Mouse (Mus musculus) MEL (cell line): ENCODE data around the gene Xrcc6. TPM values are rescaled to one million over a fixed set of nuclear protein-coding genes. Genes with fewer than 3 reads are reported as not detected.

Experiments used
- DNase-seq: peaks from one replicate; pipeline ENCODE4 v3.0.0; 2011; ENCODE audit warnings: low read depth, low spot score
- H3K27ac ChIP-seq: 2 replicates; pipeline ENCODE4 v1.5.1; 2012; ENCODE audit warnings: low read depth, mild to moderate bottlenecking, control low read depth, low read length, moderate library complexity; ENCODE audit not compliant: control insufficient read depth
- H3K27me3 ChIP-seq, 2 experiments: fragments of 150-350 bp in 1 of 2; sonication (generic) in 1 of 2; 2 replicates each; pipeline ENCODE4 v1.6.1; 2012; ENCODE audit warnings: low read length in 2 of 2, mild to moderate bottlenecking in 2 of 2, improper control_type of control experiment in 1 of 2, moderate library complexity in 1 of 2; ENCODE audit not compliant: insufficient read depth in 2 of 2, control insufficient read depth in 1 of 2
- H3K36me3 ChIP-seq, 2 experiments: 2 replicates each; pipeline ENCODE4 v1.6.1; 2012 to 2014; ENCODE audit warnings: low read length in 2 of 2, improper control_type of control experiment in 1 of 2, inconsistent platforms in 1 of 2, mild to moderate bottlenecking in 1 of 2; ENCODE audit not compliant: insufficient read depth in 2 of 2, control insufficient read depth in 1 of 2
- H3K4me1 ChIP-seq, 2 experiments: fragments of 150-350 bp in 1 of 2; sonication (generic) in 1 of 2; 2 replicates each; pipeline ENCODE4 v1.6.1; 2012; ENCODE audit warnings: low read length in 2 of 2, improper control_type of control experiment in 1 of 2, mild to moderate bottlenecking in 1 of 2; ENCODE audit not compliant: insufficient read depth in 2 of 2, control insufficient read depth in 1 of 2
- H3K4me3 ChIP-seq, 2 experiments: fragments of 150-350 bp in 1 of 2; sonication (generic) in 1 of 2; 2 replicates each; pipeline ENCODE4 v1.5.1; 2012; ENCODE audit warnings: low read depth in 2 of 2, low read length in 2 of 2, mild to moderate bottlenecking in 2 of 2, moderate library complexity in 2 of 2, control low read depth in 1 of 2, improper control_type of control experiment in 1 of 2; ENCODE audit not compliant: control insufficient read depth in 1 of 2, insufficient read depth in 1 of 2
- H3K79me2 ChIP-seq: 2 replicates; pipeline ENCODE4 v1.6.1; 2012; ENCODE audit warnings: mild to moderate bottlenecking, low read length, moderate library complexity; ENCODE audit not compliant: control insufficient read depth, poor library complexity, insufficient read depth
- H3K9ac ChIP-seq: 2 replicates; pipeline ENCODE4 v1.6.1; 2012; ENCODE audit warnings: low read depth, mild to moderate bottlenecking, control low read depth, low read length, moderate library complexity; ENCODE audit not compliant: control insufficient read depth, poor library complexity, severe bottlenecking
- H3K9me3 ChIP-seq: fragments of 150-350 bp; sonication (generic); replicated peaks from 2 replicates; pipeline ENCODE4 v1.6.1; 2012; ENCODE audit warnings: mild to moderate bottlenecking, low read length, improper control_type of control experiment, moderate library complexity; ENCODE audit not compliant: insufficient read depth
- BHLHE40 ChIP-seq: IDR thresholded peaks from 2 replicates; pipeline ENCODE4 v1.6.1; 2012; ENCODE audit warnings: low read depth, mild to moderate bottlenecking, inconsistent platforms, low read length, improper control_type of control experiment, borderline replicate concordance
- CHD1 ChIP-seq: IDR thresholded peaks from 2 replicates; pipeline ENCODE4 v1.6.1; 2012; ENCODE audit warnings: low read depth, mild to moderate bottlenecking, inconsistent platforms, low read length, improper control_type of control experiment
- ELF1 ChIP-seq: IDR thresholded peaks from 2 replicates; pipeline ENCODE4 v1.6.1; 2014; ENCODE audit warnings: low read depth, mild to moderate bottlenecking, inconsistent platforms, low read length, improper control_type of control experiment, moderate library complexity
- GATA1 ChIP-seq: IDR thresholded peaks from 2 replicates; pipeline ENCODE4 v1.6.1; 2011; ENCODE audit warnings: low read depth, low read length, improper control_type of control experiment
- NELFE ChIP-seq: IDR thresholded peaks from 2 replicates; pipeline ENCODE4 v1.6.1; 2011; ENCODE audit warnings: low read depth, low read length, improper control_type of control experiment
- SIN3A ChIP-seq: IDR thresholded peaks from 2 replicates; pipeline ENCODE4 v1.6.1; 2012; ENCODE audit warnings: low read length, improper control_type of control experiment, inconsistent platforms
- SMC3 ChIP-seq: IDR thresholded peaks from 2 replicates; pipeline ENCODE4 v1.6.1; 2011; ENCODE audit warnings: low read depth, low read length, improper control_type of control experiment
- TAL1 ChIP-seq: IDR thresholded peaks from 2 replicates; pipeline ENCODE4 v1.6.1; 2012; ENCODE audit warnings: mild to moderate bottlenecking, inconsistent platforms, low read length, moderate library complexity, mixed read lengths
- UBTF ChIP-seq: IDR thresholded peaks from 2 replicates; pipeline ENCODE4 v1.6.1; 2012; ENCODE audit warnings: low read depth, mild to moderate bottlenecking, inconsistent platforms, low read length, improper control_type of control experiment, moderate library complexity, borderline replicate concordance; ENCODE audit not compliant: insufficient read depth
- ZNF384 ChIP-seq: IDR thresholded peaks from 2 replicates; pipeline ENCODE4 v1.6.1; 2012; ENCODE audit warnings: low read depth, mild to moderate bottlenecking, inconsistent platforms, low read length, improper control_type of control experiment
- polyA plus RNA-seq, 2 experiments: library from polyadenylated mRNA; stranded (reverse) in 1 of 2; unstranded in 1 of 2; fragments of >175 nt in 1 of 2; fragments of >200 nt in 1 of 2; gene quantifications; 2 replicates each; pipeline versions ENCODE4 v1.2.1 to v1.2.4; 2012; ENCODE audit warnings: low replicate concordance in 2 of 2, low read depth in 1 of 2; ENCODE audit not compliant: insufficient read length in 2 of 2, insufficient read depth in 1 of 2, missing spikeins in 1 of 2
- total RNA-seq: library from RNA; depleted of rRNA; stranded (reverse); fragments of 300-350 nt; gene quantifications from 2 replicates; pipeline ENCODE4 v1.2.3, GENCODE M21; 2012

Xrcc6 gene
- total and polyA plus RNA-seq, 3 experiments = 108 TPM; not detected in 1

- no peak for TF ChIP-seq TAL1
- TF ChIP-seq BHLHE40 = peak; percentile 92
- TF ChIP-seq SMC3 = peak; percentile 76
- TF ChIP-seq ZNF384 = no peak
Measured at GRCm38 (mm10) chr15:81960171-81961077, 27.2 kb upstream of the Xrcc6 start, which contains the start of gene Pmm1 (continued).

GRCm38 (mm10) chr15:81961078-81961451, 26.6 kb upstream of the Xrcc6 start:
- H3K4me3 ChIP-seq = peak overlapping the region; percentile 59 to 66
- peaks cover 6% of the 10 kb centered on the region; the same call in 1 of the 2 replicates for H3K79me2 ChIP-seq
- no peaks in the 10 kb centered on the region for H3K9me3 ChIP-seq
- peaks cover 0 to 5% of the 10 kb centered on the region in 2 experiments; a peak in 3 of 4 replicates for H3K36me3 ChIP-seq
- H3K9ac ChIP-seq = peak overlapping the region; percentile 76
- peak overlapping the region; percentile 38; the same call in 1 of the 2 replicates for H3K27ac ChIP-seq
- H3K4me1 ChIP-seq = peaks cover 0 to 11% of the 10 kb centered on the region in 2 experiments; a peak in 2 of 4 replicates
- no peak for DNase-seq
- H3K27me3 ChIP-seq = no peaks in the 10 kb centered on the region
- TF ChIP-seq CHD1 = no peak
- TF ChIP-seq TAL1 = no peak
- no peak for TF ChIP-seq ZNF384
- TF ChIP-seq ELF1 = no peak
- TF ChIP-seq UBTF = no peak

GRCm38 (mm10) chr15:81964262-81964661, 23.4 kb upstream of the Xrcc6 start:
- H3K4me1 ChIP-seq = peaks cover 0 to 6% of the 10 kb centered on the region in 2 experiments; a peak in 1 of 4 replicates
- H3K36me3 ChIP-seq = 0 out of 4 replicates have a peak, but pooled peaks cover 0 to 2% of the 10 kb centered on the region in 2 experiments
- H3K79me2 ChIP-seq = peaks cover 6% of the 10 kb centered on the region; the same call in 1 of the 2 replicates
- no peak overlapping the region for H3K9ac ChIP-seq
- no peak overlapping the region for H3K27ac ChIP-seq
- TF ChIP-seq SIN3A (no peak), NELFE (no peak), GATA1 (no peak), SMC3 (no peak), UBTF (no peak)
- no peak overlapping the region for H3K4me3 ChIP-seq
- H3K9me3 ChIP-seq = no peaks in the 10 kb centered on the region
- no peak for DNase-seq
- H3K27me3 ChIP-seq = no peaks in the 10 kb centered on the region
